In the genomic region with DNA sequence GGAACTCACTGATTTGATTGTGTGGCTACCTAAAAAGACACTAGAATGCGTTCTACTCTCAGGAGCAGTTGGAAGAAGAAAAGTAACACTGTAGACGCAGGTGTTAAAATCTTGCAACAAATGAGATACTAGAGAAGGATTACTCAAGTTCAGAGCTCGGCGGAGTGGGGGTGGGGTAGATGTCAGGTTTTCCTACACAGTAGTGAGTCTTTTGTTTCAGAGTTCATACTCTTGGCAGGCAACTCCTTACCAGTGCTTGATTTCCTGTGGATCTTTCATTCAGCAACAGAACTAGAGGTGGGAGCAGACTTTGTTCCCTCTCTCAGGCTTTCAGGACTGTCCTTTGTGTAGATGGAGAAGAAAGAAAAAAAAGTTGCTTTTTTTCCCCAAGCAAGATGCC, we compare ENCODE assay signal across 15 mouse cellular contexts. TPM values are rescaled to one million over a fixed set of nuclear protein-coding genes. Genes with fewer than 3 reads are reported as not detected.
A peak's percentile ranks its signal among the peaks of the same experiment; 100 is the strongest.
DNase-seq lines count a peak whose midpoint lies in the region; ATAC-seq and TF ChIP-seq lines count a peak whose summit lies in the region.
"Had no signal": no experiment of that assay in that cellular context is flagged by ENCODE, and none has a peak within 500 bp of the region (broad histone marks: within the 10 kb centered on the region; RNA-seq: fewer than 3 reads in every experiment).

No protein-coding gene starts in this region.

- 42% methylated on average over 4 of the region's 4 CpGs for WGBS in forebrain, embryonic 12.5 days
- WGBS in forebrain, embryonic 10.5 days = 78% methylated on average over 4 of the region's 4 CpGs
- WGBS in kidney, adult 2 months = 60% methylated on average over 4 of the region's 4 CpGs
- 78% methylated on average over 4 of the region's 4 CpGs for WGBS in kidney, embryonic 14.5 days
- WGBS in neural tube, embryonic 13.5 days = 72% methylated on average over 4 of the region's 4 CpGs
- 73% methylated on average over 4 of the region's 4 CpGs for WGBS in limb, embryonic 10.5 days

- peak overlapping the region; percentile 56; the same call in 1 of the 2 replicates for H3K27ac ChIP-seq in forebrain, embryonic 12.5 days
- no peak overlapping the region for H3K27ac ChIP-seq in forebrain, embryonic 10.5 days
- H3K27ac ChIP-seq in kidney, adult 2 months (ENCODE audit: insufficient read depth, low read depth, low read length) = peak overlapping the region; percentile 2
- no peak overlapping the region for H3K27ac ChIP-seq in kidney, embryonic 14.5 days (ENCODE audit: low read depth, low read length)
- H3K27ac ChIP-seq in neural tube, embryonic 13.5 days (replicated peaks) = peak overlapping the region; percentile 28; the same call in 1 of the 2 replicates
- no peak overlapping the region for H3K27ac ChIP-seq in limb, embryonic 10.5 days
- H3K27ac ChIP-seq: macrophage had no signal

- TF ChIP-seq POLR2A in kidney, adult 2 months (IDR thresholded peaks at IDR 0.05; ENCODE audit: low read depth, low read length) = no peak

- H3K9ac ChIP-seq in forebrain, embryonic 12.5 days = no peak overlapping the region
- no peak overlapping the region for H3K9ac ChIP-seq in kidney, embryonic 14.5 days (ENCODE audit: low read depth, low read length)
- no peak overlapping the region for H3K9ac ChIP-seq in neural tube, embryonic 13.5 days

- no peaks in the 10 kb centered on the region for H3K36me3 ChIP-seq in forebrain, embryonic 12.5 days (replicated peaks)
- H3K36me3 ChIP-seq in forebrain, embryonic 10.5 days (replicated peaks) = no peaks in the 10 kb centered on the region
- no peaks in the 10 kb centered on the region for H3K36me3 ChIP-seq in kidney, adult 2 months (ENCODE audit: control insufficient read depth, insufficient read depth, low read length)
- no peaks in the 10 kb centered on the region for H3K36me3 ChIP-seq in kidney, embryonic 14.5 days (ENCODE audit: control insufficient read depth, insufficient read depth, low read length)
- no peaks in the 10 kb centered on the region for H3K36me3 ChIP-seq in neural tube, embryonic 13.5 days
- no peaks in the 10 kb centered on the region for H3K36me3 ChIP-seq in limb, embryonic 10.5 days

- H3K4me2 ChIP-seq in forebrain, embryonic 12.5 days = 0 out of 2 replicates have a peak overlapping the region, but pooled peaks have one; percentile 10
- H3K4me2 ChIP-seq in kidney, embryonic 14.5 days (replicated peaks; ENCODE audit: low read depth, low read length) = no peak overlapping the region
- no peak overlapping the region for H3K4me2 ChIP-seq in neural tube, embryonic 13.5 days

- no peak for ATAC-seq in forebrain, embryonic 12.5 days (ENCODE audit: low FRiP score)
- no peak for ATAC-seq in kidney, embryonic 14.5 days (ENCODE audit: low FRiP score, low TSS enrichment)
- ATAC-seq in neural tube, embryonic 13.5 days (ENCODE audit: low read depth) = no peak

- no peak for DNase-seq in forebrain, embryonic 10.5 days (ENCODE audit: extremely low spot score, low spot score)
- DNase-seq in kidney, adult 2 months = peak; percentile 60
- DNase-seq in neural tube, embryonic 10.5 days (ENCODE audit: extremely low spot score, low spot score) = no peak
- DNase-seq in layer of hippocampus, postnatal 36 days = no peak
- no peak for DNase-seq in limb, embryonic 10.5 days (ENCODE audit: low spot score)
- DNase-seq: adrenal gland, postnatal 25 days; cerebellum, adult 11 months; thymus, adult 2 months had no signal

- no peaks in the 10 kb centered on the region for H3K9me3 ChIP-seq in forebrain, embryonic 12.5 days
- no peaks in the 10 kb centered on the region for H3K9me3 ChIP-seq in forebrain, embryonic 10.5 days
- H3K9me3 ChIP-seq in kidney, embryonic 14.5 days (ENCODE audit: control insufficient read depth, low read length) = no peaks in the 10 kb centered on the region
- no peaks in the 10 kb centered on the region for H3K9me3 ChIP-seq in neural tube, embryonic 13.5 days
- H3K9me3 ChIP-seq in limb, embryonic 10.5 days (replicated peaks) = no peaks in the 10 kb centered on the region

- H3K4me1 ChIP-seq in forebrain, embryonic 12.5 days = peaks cover 49% of the 10 kb centered on the region
- peaks cover 53% of the 10 kb centered on the region for H3K4me1 ChIP-seq in forebrain, embryonic 10.5 days
- peaks cover 30% of the 10 kb centered on the region for H3K4me1 ChIP-seq in kidney, adult 2 months (ENCODE audit: control insufficient read depth, insufficient read depth, low read length)
- no peaks in the 10 kb centered on the region for H3K4me1 ChIP-seq in kidney, embryonic 14.5 days (ENCODE audit: control insufficient read depth, insufficient read depth, low read length)
- H3K4me1 ChIP-seq in neural tube, embryonic 13.5 days (replicated peaks) = peaks cover 55% of the 10 kb centered on the region
- H3K4me1 ChIP-seq in limb, embryonic 10.5 days = peaks cover 18% of the 10 kb centered on the region

- no peak overlapping the region for H3K4me3 ChIP-seq in forebrain, embryonic 12.5 days (replicated peaks)
- H3K4me3 ChIP-seq in forebrain, embryonic 10.5 days = no peak overlapping the region
- H3K4me3 ChIP-seq in kidney, adult 2 months (ENCODE audit: insufficient read depth, low read depth, low read length) = no peak overlapping the region
- no peak overlapping the region for H3K4me3 ChIP-seq in kidney, embryonic 14.5 days (ENCODE audit: low read length)
- H3K4me3 ChIP-seq in neural tube, embryonic 13.5 days = no peak overlapping the region
- no peak overlapping the region for H3K4me3 ChIP-seq in limb, embryonic 10.5 days

- TF ChIP-seq CTCF in kidney, adult 2 months (conservative IDR thresholded peaks at IDR 0.05; ENCODE audit: insufficient read depth, insufficient read length, low read depth, low read length) = no peak

- H3K27me3 ChIP-seq in forebrain, embryonic 12.5 days = no peaks in the 10 kb centered on the region
- H3K27me3 ChIP-seq in forebrain, embryonic 10.5 days (ENCODE audit: poor library complexity, severe bottlenecking) = peaks cover 19% of the 10 kb centered on the region
- no peaks in the 10 kb centered on the region for H3K27me3 ChIP-seq in kidney, adult 2 months (replicated peaks; ENCODE audit: control insufficient read depth, insufficient read depth, low read length)
- H3K27me3 ChIP-seq in kidney, embryonic 14.5 days (ENCODE audit: control insufficient read depth, insufficient read depth, low read length) = no peaks in the 10 kb centered on the region
- H3K27me3 ChIP-seq in neural tube, embryonic 13.5 days = no peaks in the 10 kb centered on the region
- H3K27me3 ChIP-seq in limb, embryonic 10.5 days (ENCODE audit: low read depth, poor library complexity, severe bottlenecking) = no peaks in the 10 kb centered on the region

RNA-seq across cellular contexts. Expression of a gene that starts 46.6 kb away (rescaled TPM):
- 50.8 and 52.3 TPM in 2 replicates for polyA plus RNA-seq in forebrain, embryonic 12.5 days (2016; fragmentation: Nextera tagmentation; extraction: Ambion mirVana)
- 14.3 and 21.3 TPM in 2 replicates for polyA plus RNA-seq in forebrain, embryonic 10.5 days (2016; fragmentation: Nextera tagmentation; extraction: Ambion mirVana)
- 0.10 and 0.45 TPM in 2 replicates for polyA plus RNA-seq in kidney, adult 2 months (2012; rRNA removed)
- polyA plus RNA-seq in kidney, embryonic 14.5 days (2014; fragmentation: Nextera tagmentation; extraction: Ambion mirVana) = 0.35 and 0.71 TPM in 2 replicates
- 22.0 and 30.7 TPM in 2 replicates for polyA plus RNA-seq in neural tube, embryonic 13.5 days (2015; fragmentation: Nextera tagmentation; extraction: Ambion mirVana)
- total RNA-seq in layer of hippocampus, postnatal 36 days (2021) = 1 to 10 TPM; 7.5 to 8.6 TPM
- polyA plus RNA-seq in limb, embryonic 10.5 days (2016; fragmentation: Nextera tagmentation; extraction: Ambion mirVana) = 2.8 and 11.0 TPM in 2 replicates
- total RNA-seq: common myeloid progenitor, adult 5-6 weeks; hematopoietic stem cell, adult 5-6 weeks; neutrophil, adult 5-6 weeks had no signal
- polyA plus RNA-seq: macrophage had no signal

RNA-seq across cellular contexts. Expression of a gene that starts 51.9 kb away (rescaled TPM):
- 62.1 and 67.2 TPM in 2 replicates for polyA plus RNA-seq in forebrain, embryonic 12.5 days (2016; fragmentation: Nextera tagmentation; extraction: Ambion mirVana)
- 10.9 and 17.6 TPM in 2 replicates for polyA plus RNA-seq in forebrain, embryonic 10.5 days (2016; fragmentation: Nextera tagmentation; extraction: Ambion mirVana)
- 46.5 and 47.1 TPM in 2 replicates for polyA plus RNA-seq in kidney, adult 2 months (2012; rRNA removed)
- polyA plus RNA-seq in kidney, embryonic 14.5 days (2014; fragmentation: Nextera tagmentation; extraction: Ambion mirVana) = 25.9 and 32.1 TPM in 2 replicates
- polyA plus RNA-seq in neural tube, embryonic 13.5 days (2015; fragmentation: Nextera tagmentation; extraction: Ambion mirVana) = 45.1 and 51.6 TPM in 2 replicates
- 100 to 1,000 TPM; 103 to 121 TPM for total RNA-seq in layer of hippocampus, postnatal 36 days (2021)
- 6.7 and 21.3 TPM in 2 replicates for polyA plus RNA-seq in limb, embryonic 10.5 days (2016; fragmentation: Nextera tagmentation; extraction: Ambion mirVana)

Comparison
In these comparisons a context has a peak if more than half of its experiments do, and no peak if none do; other contexts are left out.
1. H3K27ac ChIP-seq: peak in forebrain, embryonic 12.5 days (single experiment), kidney, adult 2 months (single experiment) and neural tube, embryonic 13.5 days (single experiment); none in forebrain, embryonic 10.5 days (single experiment), kidney, embryonic 14.5 days (single experiment) and limb, embryonic 10.5 days (single experiment).